Mouse (Mus musculus) liver, adult (tissue): ENCODE data around the gene Tmed11.
"Not testable (repeated sequence)": the region's sequence is repeated elsewhere in the genome, so short reads cannot be mapped to it uniquely, and the experiment has no call there.

Source experiments
- GATA4 ChIP-seq: IDR thresholded peaks from 2 replicates; pipeline ENCODE4 v1.6.1; 2014; ENCODE audit warnings: mild to moderate bottlenecking, low read length; ENCODE audit not compliant: insufficient replicate concordance

Tmed11 gene

GRCm38 (mm10) chr5:108795263-108795662 lies at the start of gene Tmed11:
Tmed11 (minus strand) TSS chr5:108795363.
- not testable (repeated sequence) for TF ChIP-seq GATA4

GRCm38 (mm10) chr5:108836156-108836555 lies 41.0 kb upstream of the Tmed11 start:
- TF ChIP-seq GATA4, result no peak

DNA sequence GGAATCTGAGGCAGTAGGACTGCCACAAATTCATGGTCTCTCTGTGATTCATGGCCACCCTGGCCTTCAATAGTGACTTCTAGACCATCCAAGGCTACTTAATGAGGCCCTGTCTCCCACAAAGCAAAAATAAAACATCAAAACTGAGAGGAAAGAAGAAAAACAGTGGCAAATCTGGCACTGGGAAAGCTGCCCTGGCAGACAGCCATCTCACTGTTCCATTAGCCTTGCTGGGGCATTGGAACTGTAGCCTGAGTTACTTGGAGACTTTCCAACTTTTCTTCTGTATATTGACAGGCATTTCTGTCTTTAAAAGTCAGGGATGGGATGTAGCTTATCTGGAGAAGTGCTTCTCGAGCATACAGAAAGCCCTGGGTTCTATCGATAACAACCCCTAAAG lies 28.1 kb upstream of the Tmed11 start:
- TF ChIP-seq GATA4, result no peak

GRCm38 (mm10) chr5:108808750-108809149 lies 13.6 kb upstream of the Tmed11 start, which contains the start of gene Vmn2r8:
Vmn2r8 (minus strand) TSS chr5:108808850.
- not testable (repeated sequence) for TF ChIP-seq GATA4

DNA sequence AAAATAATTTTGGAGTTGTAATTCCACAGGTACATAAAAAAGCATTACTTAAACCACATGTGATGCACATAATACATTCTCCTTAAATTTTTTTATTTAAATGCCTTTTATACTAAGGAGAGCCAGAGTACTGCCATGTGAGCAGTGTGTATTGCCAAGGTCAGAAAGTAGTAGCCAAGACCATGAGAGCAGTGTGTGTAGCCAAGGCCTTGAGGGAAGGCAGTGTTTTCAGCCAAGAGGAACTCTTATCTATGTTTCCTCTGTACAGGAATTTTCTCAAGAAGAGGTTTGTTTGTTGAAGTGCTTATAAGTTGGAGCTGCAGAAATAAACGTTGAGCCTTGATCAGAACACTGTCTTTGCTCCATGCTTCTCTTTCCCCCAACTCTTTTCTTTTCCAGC lies 8.5 kb upstream of the Tmed11 start:
- no peak for TF ChIP-seq GATA4

DNA sequence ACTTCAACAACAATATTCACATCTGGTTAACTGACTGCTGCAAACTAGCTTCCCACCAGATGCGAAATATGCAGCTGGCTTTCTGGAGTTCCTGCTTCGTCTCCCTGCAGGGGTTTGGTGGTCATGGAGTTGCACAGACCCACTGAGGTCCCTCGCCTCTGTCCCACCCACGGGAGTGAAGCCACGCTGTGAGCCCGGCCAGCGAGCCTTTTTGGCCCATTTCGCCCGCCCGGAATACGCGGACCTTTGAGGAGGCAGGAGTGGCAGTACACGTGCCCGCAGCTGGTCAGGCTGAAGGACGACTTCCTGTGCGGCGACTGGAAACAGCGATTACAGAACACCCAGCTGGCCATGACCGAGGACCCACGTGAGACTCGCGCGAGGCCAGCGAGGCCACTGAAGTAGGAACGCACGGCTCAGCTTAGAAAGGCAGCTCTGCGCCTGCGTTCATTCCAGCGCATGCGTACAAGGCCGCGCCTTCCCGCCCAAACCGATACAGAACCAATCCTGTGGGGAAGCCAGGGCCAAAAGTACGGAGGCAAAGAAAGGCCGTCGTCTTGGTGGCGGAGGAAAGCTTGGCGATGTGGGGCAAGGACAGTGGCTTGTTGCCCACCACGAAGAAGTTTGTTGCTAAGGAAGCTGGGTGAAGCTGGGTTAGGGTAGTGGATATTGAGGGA lies 20.4 kb downstream of the Tmed11 start, which contains the start of gene Rnf212:
TSS of gene Rnf212 (minus strand) at position 353 of the 677 bp plus-strand sequence.
- TF ChIP-seq GATA4, result no peak

DNA sequence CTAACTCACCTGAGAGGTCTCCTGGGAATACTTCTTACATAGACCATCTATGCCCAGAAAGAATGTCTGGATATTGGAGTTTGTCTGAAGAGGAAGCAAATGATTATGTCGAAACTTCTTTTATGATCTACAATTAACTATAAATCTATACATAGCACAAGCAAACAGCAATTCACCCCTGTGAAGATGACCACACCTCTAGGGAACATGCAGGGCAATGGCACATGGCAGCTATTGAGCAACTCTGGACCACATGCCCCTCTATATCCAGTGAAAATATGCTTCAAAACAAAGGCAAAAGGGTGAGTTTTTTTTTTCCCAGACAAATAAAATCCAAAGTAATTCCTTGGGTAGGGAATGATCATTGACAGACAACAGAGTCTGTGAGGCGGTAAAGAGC lies 35.2 kb downstream of the Tmed11 start:
- TF ChIP-seq GATA4, result no peak

DNA sequence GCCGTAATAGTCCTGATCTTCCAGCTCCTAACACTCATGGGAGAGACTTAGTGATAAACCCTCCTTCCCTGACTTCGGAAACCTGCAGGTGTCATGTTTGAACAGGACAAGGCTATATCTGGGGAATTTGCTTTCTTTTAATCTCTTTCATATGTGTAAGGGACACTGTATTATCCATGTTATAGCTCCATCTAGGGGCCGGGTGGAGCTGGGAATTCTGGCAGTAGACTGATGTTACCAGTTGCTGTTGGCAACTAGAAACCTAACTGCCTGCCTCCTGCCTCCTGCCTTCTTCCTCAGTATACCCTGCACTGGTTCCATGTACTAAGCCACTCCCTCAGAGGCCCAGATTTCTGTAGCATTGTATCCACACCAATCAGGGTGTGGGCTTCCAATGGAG lies 36.8 kb downstream of the Tmed11 start:
- TF ChIP-seq GATA4, result no peak

- TF ChIP-seq GATA4, result no peak
Measured at GRCm38 (mm10) chr5:108750328-108751210, 44.6 kb downstream of the Tmed11 start.

DNA sequence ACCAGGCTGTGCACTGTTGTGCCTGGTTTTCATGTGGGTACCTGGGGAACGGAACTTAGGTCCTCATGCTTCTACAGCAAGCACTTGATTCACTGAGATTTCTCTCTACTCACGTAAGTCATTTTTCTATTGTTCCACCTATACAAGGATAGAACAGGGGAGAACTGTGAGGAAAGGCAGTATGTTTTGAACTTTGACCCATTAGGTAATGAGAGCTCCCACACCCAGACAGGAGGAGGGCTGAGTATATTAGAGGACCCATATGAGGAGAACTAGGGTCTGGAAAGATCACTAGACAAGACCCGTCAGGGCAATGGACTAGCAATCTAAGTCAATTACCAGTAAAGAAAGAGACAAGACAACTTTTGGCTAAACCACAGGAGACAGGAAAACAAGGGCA lies 50.5 kb downstream of the Tmed11 start:
- TF ChIP-seq GATA4, result no peak

DNA sequence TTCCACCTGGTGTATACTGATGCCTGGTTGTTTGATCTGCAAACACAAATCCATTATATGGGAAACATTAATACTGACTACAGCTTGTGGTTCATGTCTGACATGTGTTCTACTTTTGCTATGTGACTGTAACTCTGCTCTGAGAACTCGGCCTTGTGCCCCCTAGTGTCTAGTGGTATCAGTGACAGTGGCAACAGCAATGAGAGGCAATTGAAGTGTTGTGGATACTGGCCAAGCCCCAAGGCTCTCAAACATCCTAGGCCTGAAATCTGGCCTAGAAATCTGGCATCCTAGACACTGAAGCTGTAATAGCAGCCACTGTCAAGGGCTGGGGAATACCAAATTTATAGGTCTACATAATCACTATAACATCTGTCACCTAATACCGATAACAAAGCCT lies 51.3 kb downstream of the Tmed11 start:
- no peak for TF ChIP-seq GATA4

DNA sequence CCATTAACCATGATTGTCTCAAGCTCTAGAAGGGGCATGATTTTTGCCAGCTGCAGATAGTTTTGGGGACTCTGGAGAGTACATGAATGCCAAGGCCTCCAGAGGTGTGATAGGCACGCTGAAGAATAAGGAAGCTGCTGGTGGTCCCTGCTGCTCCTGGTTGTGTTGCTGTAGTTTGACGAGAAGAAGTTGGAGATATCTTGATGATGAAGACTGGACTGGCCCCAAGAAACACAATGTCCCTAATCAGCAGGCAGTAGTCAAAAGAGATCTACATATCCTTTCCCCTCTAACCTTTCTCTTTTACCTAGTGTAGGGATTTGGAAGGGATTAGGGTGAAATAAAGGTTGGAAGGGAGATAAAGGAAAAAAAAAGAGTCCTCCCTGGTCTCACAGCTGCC lies 52.6 kb downstream of the Tmed11 start:
- no peak for TF ChIP-seq GATA4

GRCm38 (mm10) chr5:108741844-108742243 lies 53.3 kb downstream of the Tmed11 start:
- TF ChIP-seq GATA4, result no peak

GRCm38 (mm10) chr5:108727425-108727824 lies 67.7 kb downstream of the Tmed11 start:
- no peak for TF ChIP-seq GATA4
